Mouse (Mus musculus): ENCODE measurements around the gene Polr3gl. TPM values are rescaled to one million over a fixed set of nuclear protein-coding genes. Genes with fewer than 3 reads are reported as not detected.

The Polr3gl gene
- total and polyA plus RNA-seq, 2 experiments from 2014 or later, result 10.3 to 37.1 TPM

DNA sequence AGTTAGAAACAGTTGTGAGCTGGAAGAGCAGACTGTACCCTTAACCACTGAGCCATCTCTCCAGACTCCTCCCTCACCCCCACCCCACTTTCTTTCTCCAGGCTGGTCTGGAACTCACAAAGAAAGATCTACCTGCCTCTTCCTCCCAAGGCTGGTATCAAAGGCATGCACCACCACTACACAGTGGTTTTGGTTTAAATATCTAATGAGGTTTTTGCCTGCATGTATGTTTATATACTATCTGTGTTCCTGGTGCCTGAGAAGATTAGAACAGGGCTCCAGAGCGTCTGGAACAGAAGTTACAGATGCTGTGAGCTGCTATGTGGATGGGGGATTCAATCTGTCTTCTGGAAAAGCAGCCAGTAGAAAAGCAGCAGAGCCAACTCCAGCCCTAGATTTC, 40.0 kb upstream of the Polr3gl start:
- Histone ChIP-seq H3K9ac (replicated peaks; ENCODE audit: low read depth, low read length) (no peak overlapping the region), H3K4me2 (ENCODE audit: low read depth, low read length) (no peak overlapping the region), H3K27me3 (ENCODE audit: control insufficient read depth, insufficient read depth, low read length) (no peaks in the 10 kb centered on the region), H3K9me3 (replicated peaks; ENCODE audit: control insufficient read depth, low read length) (no peaks in the 10 kb centered on the region), H3K27ac (ENCODE audit: low read depth) (no peak overlapping the region), H3K4me3 (ENCODE audit: low read depth, low read length) (no peak overlapping the region), H3K36me3 (replicated peaks; ENCODE audit: control insufficient read depth, insufficient read depth, low read length) (peaks cover 35% of the 10 kb centered on the region), H3K4me1 (ENCODE audit: control insufficient read depth, insufficient read depth) (peaks cover 21% of the 10 kb centered on the region)
- 71% methylated on average over 1 of the region's 1 CpGs for WGBS
- DNase-seq (ENCODE audit: low spot score) (no peak), ATAC-seq (ENCODE audit: insufficient read depth, low read depth) (no peak)
- TF ChIP-seq CTCF (IDR thresholded peaks at IDR 0.05; ENCODE audit: low read depth), result no peak
- no peak for TF ChIP-seq EP300 (IDR thresholded peaks at IDR 0.05; ENCODE audit: low read depth)

DNA sequence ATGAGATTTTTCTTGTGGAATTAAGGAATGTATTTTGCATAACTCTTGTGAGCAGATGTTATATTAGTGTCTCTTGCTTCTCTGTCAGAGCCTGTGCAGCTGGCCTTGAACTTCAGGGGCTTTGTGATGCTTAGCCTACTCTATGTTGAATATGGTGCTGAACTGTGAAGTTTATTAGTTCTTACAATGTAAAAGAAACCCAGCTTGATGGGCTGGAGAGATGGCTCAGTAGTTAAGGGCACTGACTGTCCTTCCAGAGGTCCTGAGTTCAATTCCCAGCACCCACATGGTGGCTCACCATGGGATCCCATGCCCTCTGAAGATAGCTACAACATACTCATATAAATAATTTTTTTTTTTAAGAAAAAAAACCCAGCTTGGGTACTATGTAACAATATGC, 38.1 kb upstream of the Polr3gl start:
- TF ChIP-seq CTCF (IDR thresholded peaks at IDR 0.05; ENCODE audit: low read depth) (no peak), EP300 (IDR thresholded peaks at IDR 0.05; ENCODE audit: low read depth) (no peak)
- H3K4me1 ChIP-seq (ENCODE audit: control insufficient read depth, insufficient read depth), result peaks cover 23% of the 10 kb centered on the region
- peaks cover 27% of the 10 kb centered on the region for H3K36me3 ChIP-seq (replicated peaks; ENCODE audit: control insufficient read depth, insufficient read depth, low read length)
- H3K27me3 ChIP-seq (ENCODE audit: control insufficient read depth, insufficient read depth, low read length), result no peaks in the 10 kb centered on the region
- ATAC-seq (ENCODE audit: insufficient read depth, low read depth) (no peak), DNase-seq (ENCODE audit: low spot score) (no peak)
- H3K27ac ChIP-seq (ENCODE audit: low read depth), result no peak overlapping the region
- no peaks in the 10 kb centered on the region for H3K9me3 ChIP-seq (replicated peaks; ENCODE audit: control insufficient read depth, low read length)
- H3K9ac ChIP-seq (replicated peaks; ENCODE audit: low read depth, low read length), result no peak overlapping the region
- H3K4me3 ChIP-seq (ENCODE audit: low read depth, low read length), result no peak overlapping the region
- H3K4me2 ChIP-seq (ENCODE audit: low read depth, low read length), result no peak overlapping the region

GRCm38 (mm10) chr3:96629729-96630600, 36.0 kb upstream of the Polr3gl start, which contains the start of gene Rbm8a:
Gene Rbm8a, plus strand, starts transcription at chr3:96629933.
- H3K4me3 ChIP-seq (ENCODE audit: low read depth, low read length), result peak within 1 kb of the TSS; percentile 82
- H3K36me3 ChIP-seq (replicated peaks; ENCODE audit: control insufficient read depth, insufficient read depth, low read length), result peaks cover 31% of the 10 kb centered on the region
- H3K4me1 ChIP-seq (ENCODE audit: control insufficient read depth, insufficient read depth), result peaks cover 16% of the 10 kb centered on the region
- H3K27ac ChIP-seq (ENCODE audit: low read depth), result peak within 1 kb of the TSS; percentile 77
- DNase-seq (ENCODE audit: low spot score), result peak; percentile 97
- WGBS, result under 1% methylated on average over 48 of the region's 48 CpGs
- TF ChIP-seq EP300 (IDR thresholded peaks at IDR 0.05; ENCODE audit: low read depth), result 0 out of 2 replicates have a peak, but pooled peaks have one; percentile 34
- TF ChIP-seq CTCF (IDR thresholded peaks at IDR 0.05; ENCODE audit: low read depth), result no peak
- H3K27me3 ChIP-seq (ENCODE audit: control insufficient read depth, insufficient read depth, low read length), result no peaks in the 10 kb centered on the region
- peak; percentile 97 for ATAC-seq (ENCODE audit: insufficient read depth, low read depth)
- peak within 1 kb of the TSS; percentile 97 for H3K4me2 ChIP-seq (ENCODE audit: low read depth, low read length)
- peak within 1 kb of the TSS; percentile 80 for H3K9ac ChIP-seq (replicated peaks; ENCODE audit: low read depth, low read length)
- H3K9me3 ChIP-seq (replicated peaks; ENCODE audit: control insufficient read depth, low read length), result no peaks in the 10 kb centered on the region

DNA sequence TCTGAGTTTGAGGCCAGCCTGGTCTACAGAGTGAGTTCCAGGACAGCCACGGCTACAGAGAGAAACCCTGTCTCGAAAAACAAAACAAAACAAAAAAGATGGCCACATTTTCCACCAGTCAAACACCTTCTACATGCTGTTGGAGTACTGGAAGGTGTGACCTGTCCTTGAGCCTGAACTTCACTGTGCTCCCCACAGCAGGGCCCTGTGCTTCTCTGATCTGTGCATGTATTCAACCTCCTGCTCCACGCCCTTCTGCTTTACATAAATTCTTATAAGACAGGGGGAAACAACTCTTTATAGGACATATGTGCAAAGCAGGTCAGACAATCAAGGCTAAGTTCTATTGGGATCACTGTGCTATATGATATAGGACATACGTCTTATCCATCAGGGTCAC, 29.2 kb upstream of the Polr3gl start:
- no peak overlapping the region for H3K27ac ChIP-seq (ENCODE audit: low read depth)
- ATAC-seq (ENCODE audit: insufficient read depth, low read depth) (no peak), DNase-seq (ENCODE audit: low spot score) (no peak)
- no peaks in the 10 kb centered on the region for H3K4me1 ChIP-seq (ENCODE audit: control insufficient read depth, insufficient read depth)
- H3K9me3 ChIP-seq (replicated peaks; ENCODE audit: control insufficient read depth, low read length), result no peaks in the 10 kb centered on the region
- H3K9ac ChIP-seq (replicated peaks; ENCODE audit: low read depth, low read length), result no peak overlapping the region
- no peak overlapping the region for H3K4me2 ChIP-seq (ENCODE audit: low read depth, low read length)
- TF ChIP-seq EP300 (IDR thresholded peaks at IDR 0.05; ENCODE audit: low read depth) (no peak), CTCF (IDR thresholded peaks at IDR 0.05; ENCODE audit: low read depth) (no peak)
- no peaks in the 10 kb centered on the region for H3K27me3 ChIP-seq (ENCODE audit: control insufficient read depth, insufficient read depth, low read length)
- no peak overlapping the region for H3K4me3 ChIP-seq (ENCODE audit: low read depth, low read length)
- WGBS, result 87% methylated on average over 4 of the region's 4 CpGs
- H3K36me3 ChIP-seq (replicated peaks; ENCODE audit: control insufficient read depth, insufficient read depth, low read length), result peaks cover 61% of the 10 kb centered on the region

- no peak overlapping the region for H3K27ac ChIP-seq (ENCODE audit: low read depth)
- no peak overlapping the region for H3K4me3 ChIP-seq (ENCODE audit: low read depth, low read length)
- no peak overlapping the region for H3K4me2 ChIP-seq (ENCODE audit: low read depth, low read length)
- ATAC-seq (ENCODE audit: insufficient read depth, low read depth), result no peak
- H3K9ac ChIP-seq (replicated peaks; ENCODE audit: low read depth, low read length), result no peak overlapping the region
- H3K4me1 ChIP-seq (ENCODE audit: control insufficient read depth, insufficient read depth), result no peaks in the 10 kb centered on the region
- H3K36me3 ChIP-seq (replicated peaks; ENCODE audit: control insufficient read depth, insufficient read depth, low read length), result peaks cover 67% of the 10 kb centered on the region
- no peaks in the 10 kb centered on the region for H3K9me3 ChIP-seq (replicated peaks; ENCODE audit: control insufficient read depth, low read length)
- no peak for DNase-seq (ENCODE audit: low spot score)
- TF ChIP-seq CTCF (IDR thresholded peaks at IDR 0.05; ENCODE audit: low read depth), result no peak
- H3K27me3 ChIP-seq (ENCODE audit: control insufficient read depth, insufficient read depth, low read length), result no peaks in the 10 kb centered on the region
- WGBS, result 85% methylated on average over 3 of the region's 3 CpGs
These were observed 24.0 kb upstream of the Polr3gl start for GRCm38 (mm10) chr3:96617941-96618340.
